Mouse (Mus musculus) forebrain, embryonic 13.5 days (tissue): ENCODE results near the gene Sv2c. TPM values are rescaled to one million over a fixed set of nuclear protein-coding genes. Genes with fewer than 3 reads are reported as not detected.
A peak's percentile ranks its signal among the peaks of the same experiment; 100 is the strongest.

Experiments used
- ATAC-seq: fragments of 200-750 bp; cut with Nextera tagmentation; 2 replicates; pipeline ENCODE4 v1.8.0; 2017
- H3K27ac ChIP-seq: fragments of 300-500 bp; sonication (generic); 2 replicates; pipeline ENCODE4 v1.5.1; 2015; ENCODE audit warnings: inconsistent platforms, mild to moderate bottlenecking, moderate library complexity
- H3K27me3 ChIP-seq: fragments of 300-500 bp; sonication (generic); 2 replicates; pipeline ENCODE4 v1.6.1; 2015; ENCODE audit warnings: mild to moderate bottlenecking, inconsistent platforms
- H3K36me3 ChIP-seq: fragments of 300-500 bp; sonication (generic); 2 replicates; pipeline ENCODE4 v1.6.1; 2015; ENCODE audit warnings: mild to moderate bottlenecking, inconsistent platforms; ENCODE audit not compliant: poor library complexity, severe bottlenecking
- H3K4me1 ChIP-seq: fragments of 300-500 bp; sonication (generic); 2 replicates; pipeline ENCODE4 v1.6.1; 2015; ENCODE audit warnings: inconsistent platforms
- H3K4me2 ChIP-seq: fragments of 300-500 bp; sonication (generic); 2 replicates; pipeline ENCODE4 v1.6.1; 2015; ENCODE audit warnings: inconsistent platforms, mild to moderate bottlenecking, moderate library complexity
- H3K4me3 ChIP-seq: fragments of 300-500 bp; sonication (generic); 2 replicates; pipeline ENCODE4 v1.5.1; 2015; ENCODE audit warnings: mild to moderate bottlenecking, inconsistent platforms
- H3K9ac ChIP-seq: fragments of 300-500 bp; sonication (generic); 2 replicates; pipeline ENCODE4 v1.6.1; 2015; ENCODE audit warnings: mild to moderate bottlenecking, inconsistent platforms
- H3K9me3 ChIP-seq: fragments of 300-500 bp; sonication (generic); replicated peaks from 2 replicates; pipeline ENCODE4 v1.6.1; 2016; ENCODE audit warnings: inconsistent platforms
- WGBS: fragments of 180-500 bp; shearing (Covaris S2); methylation state at CpG from one replicate; pipeline ENCODE4 v1.1.7; 2015; 5-methylcytosine and 5-hydroxymethylcytosine counted together
- polyA plus RNA-seq: library from polyadenylated mRNA; unstranded; fragments of >200 nt; fragmentation: Nextera tagmentation; extraction: Ambion mirVana; gene quantifications from 2 replicates; pipeline ENCODE4 v1.2.1, GENCODE M21; 2015

The Sv2c gene
- polyA plus RNA-seq, 1 experiment from 2014 or later, result 1.2 TPM

DNA sequence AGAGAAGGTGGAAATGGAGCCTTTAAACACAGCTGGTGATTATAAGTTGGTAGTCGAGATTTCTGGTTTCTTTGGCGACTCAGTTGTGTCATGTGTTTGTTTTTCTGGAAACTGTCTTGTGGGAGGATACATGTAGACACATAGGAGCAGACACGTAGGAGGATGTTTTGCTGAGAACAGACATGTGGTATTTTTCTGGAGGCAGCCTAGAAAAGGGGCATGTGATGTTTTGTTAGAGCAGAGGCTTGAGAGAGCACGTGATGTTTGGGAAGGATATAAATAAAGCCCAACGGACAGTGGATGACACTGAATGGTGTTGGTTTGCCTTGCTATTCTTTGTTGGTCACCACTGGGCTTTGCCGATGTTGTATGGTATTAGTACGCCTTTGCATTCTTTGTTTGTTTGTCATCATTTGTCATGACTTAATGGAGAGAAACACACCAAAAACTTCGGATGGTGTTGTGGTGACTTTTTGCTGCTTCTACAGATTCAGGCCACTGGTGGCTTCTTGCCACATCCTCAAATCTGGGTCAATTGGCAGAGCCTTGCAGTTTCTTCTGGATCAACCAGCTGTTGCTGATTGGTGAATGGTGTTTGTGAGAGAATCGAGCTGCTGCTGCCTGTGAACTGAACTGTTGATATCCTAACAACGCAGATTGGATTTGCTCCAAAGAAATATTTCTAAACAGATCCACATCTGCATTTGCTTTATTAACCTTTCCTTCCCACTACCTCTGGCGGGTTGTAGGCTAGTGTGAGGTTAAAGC is 91.9 kb downstream of the Sv2c start:
- ATAC-seq, result no peak
- Histone ChIP-seq H3K4me2 (no peak overlapping the region), H3K4me1 (peaks cover 4% of the 10 kb centered on the region; the same call in 1 of the 2 replicates), H3K9me3 (no peaks in the 10 kb centered on the region), H3K9ac (no peak overlapping the region), H3K4me3 (no peak overlapping the region), H3K27me3 (no peaks in the 10 kb centered on the region), H3K27ac (no peak overlapping the region), H3K36me3 (no peaks in the 10 kb centered on the region)
- 81% methylated on average over 11 of the region's 11 CpGs for WGBS

DNA sequence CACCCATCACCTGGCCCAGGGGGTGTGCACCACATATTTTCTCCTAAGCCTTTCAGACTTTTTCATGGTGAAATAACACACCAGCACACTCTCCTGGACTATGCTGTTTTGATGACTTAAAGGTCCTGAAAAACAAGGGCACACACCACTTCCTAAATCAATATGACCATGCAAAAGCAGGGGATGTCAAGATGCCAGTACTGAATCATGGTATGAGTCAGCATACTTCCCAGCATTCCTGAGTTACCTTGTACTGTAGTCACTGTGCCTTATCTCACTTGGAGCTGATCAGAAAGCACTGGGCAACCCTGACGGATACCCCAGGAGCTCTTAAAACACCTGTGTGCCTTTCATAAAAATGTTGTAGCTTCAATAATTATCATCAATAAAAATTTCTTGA is 92.8 kb downstream of the Sv2c start:
- H3K4me3 ChIP-seq, result no peak overlapping the region
- 81% methylated on average over 1 of the region's 1 CpGs for WGBS
- no peaks in the 10 kb centered on the region for H3K36me3 ChIP-seq
- ATAC-seq, result no peak
- no peaks in the 10 kb centered on the region for H3K4me1 ChIP-seq
- H3K9ac ChIP-seq, result no peak overlapping the region
- no peak overlapping the region for H3K4me2 ChIP-seq
- H3K27ac ChIP-seq, result no peak overlapping the region
- no peaks in the 10 kb centered on the region for H3K9me3 ChIP-seq
- no peaks in the 10 kb centered on the region for H3K27me3 ChIP-seq

DNA sequence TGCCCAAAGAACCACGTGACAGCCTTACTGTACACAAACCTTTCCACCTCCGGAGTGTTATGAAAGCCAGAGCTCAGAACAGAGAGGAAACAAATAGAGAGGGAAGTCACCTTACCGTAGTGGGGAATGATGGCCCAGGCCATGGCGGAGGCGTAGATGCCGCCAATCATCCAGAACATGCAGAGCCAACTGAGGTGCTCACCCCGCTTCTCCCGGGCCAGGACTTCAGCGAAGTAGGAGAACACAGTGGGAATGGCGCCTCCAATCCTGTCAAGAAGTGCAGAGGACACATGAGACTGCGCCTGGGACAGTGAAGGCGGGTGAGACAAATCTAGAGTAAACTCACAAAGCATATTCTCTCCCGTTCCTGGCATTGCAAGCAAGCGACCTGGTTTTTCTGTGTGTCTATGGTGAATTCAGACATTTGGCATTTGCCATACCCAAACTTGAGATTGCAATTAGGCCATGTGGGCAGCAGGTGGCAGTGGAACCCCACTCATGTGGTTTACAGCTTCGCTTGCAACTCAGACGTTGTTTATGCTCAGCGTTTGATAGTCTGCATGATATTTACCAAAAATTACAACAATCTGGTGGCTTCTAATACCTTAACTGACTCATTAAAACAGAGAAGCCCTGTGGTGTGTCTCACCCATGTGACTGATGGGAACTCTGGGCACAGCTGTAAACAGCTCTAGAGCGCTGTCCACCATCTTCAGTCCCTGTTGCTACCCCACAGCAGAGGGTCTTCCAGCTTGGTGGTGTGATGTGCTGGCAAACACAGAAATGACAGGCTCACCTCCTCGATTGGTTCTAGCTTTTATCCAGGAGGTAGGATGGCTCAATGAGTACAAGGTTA is 101.8 kb downstream of the Sv2c start:
- H3K36me3 ChIP-seq, result no peaks in the 10 kb centered on the region
- H3K27me3 ChIP-seq, result no peaks in the 10 kb centered on the region
- ATAC-seq, result peak; percentile 53
- WGBS, result 63% methylated on average over 19 of the region's 19 CpGs
- no peaks in the 10 kb centered on the region for H3K9me3 ChIP-seq
- H3K27ac ChIP-seq, result no peak overlapping the region
- no peak overlapping the region for H3K4me2 ChIP-seq
- no peaks in the 10 kb centered on the region for H3K4me1 ChIP-seq
- H3K9ac ChIP-seq, result no peak overlapping the region
- no peak overlapping the region for H3K4me3 ChIP-seq

DNA sequence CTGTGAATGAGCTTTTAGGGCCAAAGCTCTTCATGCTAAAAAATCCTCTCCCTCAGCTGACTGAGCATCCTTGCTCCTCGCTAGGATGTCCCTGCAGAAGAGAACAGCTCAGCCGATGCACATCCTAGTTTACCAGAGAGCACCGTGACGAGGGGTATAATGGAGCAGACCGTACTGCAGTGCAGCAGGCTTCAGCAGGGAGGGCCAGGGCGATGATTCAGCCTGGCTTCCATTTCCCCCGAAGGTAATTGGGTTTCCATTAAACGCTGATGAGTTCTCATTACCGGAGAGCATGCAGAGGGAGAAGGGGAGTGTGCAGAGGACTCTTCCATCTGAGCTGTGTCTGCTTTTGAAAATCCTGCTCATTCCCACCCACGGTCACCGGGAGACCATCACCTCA is 108.5 kb downstream of the Sv2c start:
- Histone ChIP-seq H3K4me2 (no peak overlapping the region), H3K27ac (no peak overlapping the region), H3K9ac (no peak overlapping the region), H3K36me3 (no peaks in the 10 kb centered on the region), H3K9me3 (no peaks in the 10 kb centered on the region), H3K4me3 (no peak overlapping the region), H3K4me1 (no peaks in the 10 kb centered on the region), H3K27me3 (no peaks in the 10 kb centered on the region)
- 81% methylated on average over 11 of the region's 11 CpGs for WGBS
- no peak for ATAC-seq

DNA sequence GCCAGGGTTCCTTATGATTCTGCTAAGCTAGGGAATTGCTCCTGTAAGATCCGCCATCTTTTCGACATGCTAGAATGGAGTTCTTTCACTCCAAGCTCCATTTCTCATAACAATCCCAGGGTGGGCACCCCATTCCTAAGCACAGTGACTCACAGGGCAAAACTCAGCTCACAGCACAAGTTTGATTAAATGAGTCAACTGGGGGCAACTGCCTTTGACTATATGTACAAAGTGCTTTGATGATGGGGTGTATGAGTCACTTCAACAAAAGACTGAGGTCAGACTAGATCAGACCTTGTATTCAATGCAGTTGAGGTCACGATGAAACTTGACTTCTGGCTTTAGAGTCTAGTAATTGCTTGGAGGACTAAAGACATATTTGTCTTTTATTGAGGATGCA is 116.9 kb downstream of the Sv2c start:
- WGBS, result 96% methylated on average over 3 of the region's 3 CpGs
- Histone ChIP-seq H3K36me3 (no peaks in the 10 kb centered on the region), H3K27ac (no peak overlapping the region), H3K9ac (no peak overlapping the region), H3K4me1 (no peaks in the 10 kb centered on the region), H3K4me3 (no peak overlapping the region), H3K27me3 (no peaks in the 10 kb centered on the region), H3K9me3 (no peaks in the 10 kb centered on the region), H3K4me2 (no peak overlapping the region)
- no peak for ATAC-seq

DNA sequence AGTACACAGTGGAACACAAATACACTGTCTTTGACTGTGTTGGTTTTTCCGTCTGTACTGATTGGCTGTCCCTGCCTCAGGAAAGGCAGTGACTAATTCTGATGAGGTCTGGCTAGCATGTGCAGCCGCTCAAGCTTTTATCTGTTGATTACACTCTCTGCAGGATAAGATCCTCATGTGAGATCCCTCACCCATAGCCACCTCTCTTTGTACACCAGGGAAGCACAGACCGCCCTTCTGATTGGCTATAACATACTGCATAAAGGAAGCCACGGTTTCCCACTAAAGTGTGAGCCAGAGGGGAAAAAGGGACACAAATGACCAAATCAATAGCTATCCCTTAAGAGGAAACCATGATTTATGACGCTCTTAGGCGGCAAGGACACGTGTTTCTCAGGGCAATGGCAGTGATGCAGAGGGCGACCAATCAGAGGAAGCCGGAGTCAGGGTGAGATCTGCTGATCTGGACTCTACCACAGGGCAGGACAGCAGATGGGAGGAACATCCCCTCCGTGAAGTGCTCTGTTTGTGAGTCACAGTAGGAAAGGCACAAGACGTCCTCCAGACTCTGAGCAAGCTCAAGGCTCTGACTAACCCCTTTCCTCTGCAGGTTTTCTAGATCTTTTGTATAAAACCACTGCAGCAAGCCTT is 121.4 kb downstream of the Sv2c start:
- H3K4me2 ChIP-seq, result no peak overlapping the region
- H3K4me1 ChIP-seq, result no peaks in the 10 kb centered on the region
- no peaks in the 10 kb centered on the region for H3K36me3 ChIP-seq
- no peaks in the 10 kb centered on the region for H3K27me3 ChIP-seq
- H3K4me3 ChIP-seq, result no peak overlapping the region
- H3K9ac ChIP-seq, result no peak overlapping the region
- peak; percentile 38; the same call in 1 of the 2 replicates for ATAC-seq
- no peaks in the 10 kb centered on the region for H3K9me3 ChIP-seq
- H3K27ac ChIP-seq, result no peak overlapping the region; the same call in 1 of the 2 replicates
- WGBS, result 64% methylated on average over 11 of the region's 11 CpGs

DNA sequence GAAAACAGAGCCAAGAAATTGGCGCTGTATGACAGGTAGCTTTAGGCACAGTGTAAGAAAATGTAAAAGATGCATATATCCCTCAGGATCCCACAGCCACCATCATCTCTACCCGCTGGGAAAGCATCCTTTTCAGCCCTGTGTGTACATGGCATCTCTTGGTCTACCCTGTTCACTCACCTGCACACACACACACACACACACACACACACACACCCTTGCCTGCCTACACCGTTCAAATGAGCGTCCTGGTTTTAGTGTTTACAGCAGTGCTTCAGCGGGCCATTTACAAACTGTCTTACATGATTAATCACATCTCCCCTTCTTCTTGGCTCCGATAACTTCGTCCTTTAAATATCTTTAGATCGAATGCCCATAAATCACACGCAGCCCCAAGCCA is 123.4 kb downstream of the Sv2c start:
- Histone ChIP-seq H3K4me1 (no peaks in the 10 kb centered on the region), H3K27me3 (peaks cover 6% of the 10 kb centered on the region; the same call in 1 of the 2 replicates), H3K9ac (no peak overlapping the region), H3K4me2 (no peak overlapping the region), H3K4me3 (no peak overlapping the region), H3K27ac (no peak overlapping the region), H3K36me3 (no peaks in the 10 kb centered on the region), H3K9me3 (no peaks in the 10 kb centered on the region)
- WGBS, result 87% methylated on average over 9 of the region's 9 CpGs
- no peak for ATAC-seq

DNA sequence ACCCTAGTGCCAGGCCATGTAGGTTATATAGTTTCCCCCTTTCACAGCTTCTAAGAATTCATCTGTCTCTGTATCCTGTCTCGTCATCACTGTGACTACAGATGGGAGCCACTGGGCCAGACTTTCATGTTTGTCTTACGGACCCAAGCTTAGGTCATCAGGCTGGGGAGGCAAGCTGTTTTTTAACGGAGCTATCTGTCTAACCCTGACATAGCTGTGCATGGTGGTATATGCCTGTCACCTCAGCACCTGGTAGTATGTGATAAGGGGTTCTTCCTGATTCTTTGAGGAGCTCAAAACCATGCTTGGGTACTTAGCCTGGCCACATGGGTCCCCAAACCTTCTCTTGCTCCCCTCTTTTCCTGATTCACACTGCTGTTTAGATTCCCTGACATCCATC is 124.2 kb downstream of the Sv2c start:
- no peaks in the 10 kb centered on the region for H3K4me1 ChIP-seq
- 87% methylated on average over 3 of the region's 3 CpGs for WGBS

DNA sequence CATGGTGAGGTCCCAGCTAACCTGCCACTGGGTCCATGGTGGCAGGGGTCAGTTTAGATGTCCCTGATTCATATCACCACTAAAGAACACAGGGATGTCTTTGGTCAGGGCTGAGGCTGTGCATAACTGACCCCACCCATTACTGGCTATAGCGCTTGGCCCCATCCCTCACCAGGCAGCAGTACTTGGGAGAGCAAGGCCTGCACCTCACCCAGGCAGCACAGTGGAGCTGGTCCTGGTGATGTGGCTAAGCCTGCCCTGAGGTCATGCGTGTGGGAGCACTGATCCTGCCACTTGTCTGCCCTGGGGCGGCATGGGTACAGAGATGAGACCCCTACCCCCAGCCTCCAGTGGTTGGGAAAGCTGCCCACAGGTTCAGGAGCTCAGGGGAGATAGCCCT is 128.8 kb downstream of the Sv2c start:
- no peak overlapping the region for H3K4me2 ChIP-seq
- no peaks in the 10 kb centered on the region for H3K4me1 ChIP-seq
- no peaks in the 10 kb centered on the region for H3K9me3 ChIP-seq
- WGBS, result 88% methylated on average over 3 of the region's 3 CpGs
- ATAC-seq, result 0 out of 2 replicates have a peak, but pooled peaks have one; percentile 13
- peaks cover 8% of the 10 kb centered on the region; the same call in 1 of the 2 replicates for H3K27me3 ChIP-seq
- no peak overlapping the region for H3K9ac ChIP-seq
- H3K36me3 ChIP-seq, result no peaks in the 10 kb centered on the region
- H3K27ac ChIP-seq, result no peak overlapping the region
- H3K4me3 ChIP-seq, result no peak overlapping the region

More for the DNA sequence above, 124.2 kb downstream of the Sv2c start:
- Histone ChIP-seq H3K36me3 (no peaks in the 10 kb centered on the region), H3K4me2 (no peak overlapping the region), H3K9ac (no peak overlapping the region), H3K27me3 (peaks cover 7% of the 10 kb centered on the region; the same call in 1 of the 2 replicates), H3K27ac (no peak overlapping the region), H3K9me3 (no peaks in the 10 kb centered on the region), H3K4me3 (no peak overlapping the region)
- no peak for ATAC-seq

DNA sequence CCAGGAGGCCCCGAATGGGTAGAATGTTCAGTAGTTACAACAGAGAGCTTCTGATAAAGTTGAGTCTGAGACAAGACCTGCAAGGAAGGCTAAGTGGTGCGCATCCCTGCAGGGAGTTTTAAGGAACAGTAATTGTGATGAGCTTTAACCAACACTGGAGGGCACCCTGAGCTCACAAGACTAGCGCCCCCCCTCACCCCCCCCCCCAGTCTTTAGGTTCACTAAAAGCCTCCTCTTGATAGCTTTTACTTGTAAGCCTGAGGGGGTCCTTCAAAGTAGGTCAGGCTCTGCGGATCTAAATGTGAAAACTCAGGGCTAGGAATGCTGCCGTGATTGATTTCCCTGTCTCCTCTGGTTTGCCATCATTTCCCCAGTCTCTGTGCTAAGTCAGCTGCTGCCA is 129.9 kb downstream of the Sv2c start:
- 0 out of 2 replicates have a peak, but pooled peaks have one; percentile 25 for ATAC-seq
- Histone ChIP-seq H3K4me3 (no peak overlapping the region), H3K4me1 (no peaks in the 10 kb centered on the region), H3K9me3 (no peaks in the 10 kb centered on the region), H3K27me3 (peaks cover 12% of the 10 kb centered on the region; the same call in 1 of the 2 replicates), H3K9ac (no peak overlapping the region), H3K36me3 (no peaks in the 10 kb centered on the region), H3K27ac (no peak overlapping the region), H3K4me2 (no peak overlapping the region)
- WGBS, result 34% methylated on average over 5 of the region's 5 CpGs

DNA sequence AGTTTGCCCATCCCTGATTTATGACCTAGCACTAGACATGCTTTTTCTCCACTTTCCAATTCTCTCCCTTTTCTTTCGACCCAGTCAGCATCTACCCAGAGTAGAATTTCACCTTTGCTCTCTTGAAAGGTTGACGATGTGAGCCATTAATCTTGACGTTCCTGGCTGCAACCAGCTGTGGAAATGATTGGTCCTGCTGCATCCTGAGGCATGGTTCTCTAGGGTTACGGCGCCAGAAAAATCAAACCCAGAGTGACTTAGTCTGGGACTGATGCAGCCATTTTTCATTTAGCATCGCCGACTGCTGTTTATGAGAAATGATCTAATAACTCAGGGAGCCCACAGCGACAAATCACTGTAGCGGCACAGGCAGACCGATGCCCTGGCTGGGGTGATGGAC is 133.0 kb downstream of the Sv2c start:
- Histone ChIP-seq H3K4me2 (no peak overlapping the region), H3K9ac (no peak overlapping the region), H3K27me3 (peaks cover 10% of the 10 kb centered on the region; the same call in 1 of the 2 replicates), H3K4me1 (peaks cover 13% of the 10 kb centered on the region), H3K4me3 (no peak overlapping the region), H3K27ac (no peak overlapping the region), H3K36me3 (no peaks in the 10 kb centered on the region), H3K9me3 (no peaks in the 10 kb centered on the region)
- ATAC-seq, result no peak
- WGBS, result 89% methylated on average over 10 of the region's 10 CpGs

DNA sequence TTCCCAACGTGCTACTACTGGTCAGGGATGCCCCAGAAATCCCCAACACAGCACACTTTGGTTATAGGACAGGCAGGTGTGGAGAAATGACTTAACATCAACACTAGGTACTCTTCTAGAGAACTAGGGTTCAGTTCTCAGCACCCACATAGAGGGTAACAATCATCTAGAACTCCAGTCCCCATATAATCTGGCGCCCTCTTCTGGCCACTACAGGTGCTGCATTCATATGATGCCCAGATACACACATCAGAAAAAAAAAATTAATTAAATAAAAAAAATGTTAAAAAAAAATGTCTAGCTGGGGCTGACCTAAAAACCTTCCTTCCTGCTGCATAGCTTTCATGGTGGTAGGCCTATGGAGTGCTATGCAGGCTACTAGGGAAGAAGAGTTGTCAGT is 135.1 kb downstream of the Sv2c start:
- Histone ChIP-seq H3K9me3 (no peaks in the 10 kb centered on the region), H3K27me3 (peaks cover 13% of the 10 kb centered on the region), H3K9ac (no peak overlapping the region), H3K4me3 (no peak overlapping the region), H3K4me1 (peaks cover 13% of the 10 kb centered on the region), H3K27ac (no peak overlapping the region), H3K36me3 (no peaks in the 10 kb centered on the region), H3K4me2 (no peak overlapping the region)
- 53% methylated on average over 2 of the region's 2 CpGs for WGBS
- ATAC-seq, result no peak
